Mouse (Mus musculus) intestine, embryonic 14.5 days (tissue): ENCODE measurements around the gene Srgap3. TPM values are rescaled to one million over a fixed set of nuclear protein-coding genes. Genes with fewer than 3 reads are reported as not detected.

Experiments
- ATAC-seq: fragments of 200-750 bp; cut with Nextera tagmentation; replicated peaks from 2 replicates; pipeline ENCODE4 v1.8.0; 2017; ENCODE audit warnings: low read depth, moderate number of reproducible peaks, moderate TSS enrichment, moderate library complexity; ENCODE audit not compliant: low FRiP score, low TSS enrichment
- DNase-seq: peaks from one replicate; pipeline ENCODE4 v3.0.0-alpha.2; 2018; ENCODE audit warnings: low spot score
- H3K27ac ChIP-seq: fragments of 300-500 bp; sonication (generic); 2 replicates; pipeline ENCODE4 v1.5.1; 2014; ENCODE audit warnings: low read depth, mild to moderate bottlenecking, control low read depth
- H3K27me3 ChIP-seq: fragments of 300-500 bp; sonication (generic); replicated peaks from 2 replicates; pipeline ENCODE4 v1.6.1; 2014; ENCODE audit warnings: low read length, control low read depth; ENCODE audit not compliant: control insufficient read depth, insufficient read depth
- H3K36me3 ChIP-seq: fragments of 300-500 bp; sonication (generic); 2 replicates; pipeline ENCODE4 v1.6.1; 2014; ENCODE audit warnings: low read length, control low read depth; ENCODE audit not compliant: control insufficient read depth, insufficient read depth
- H3K4me1 ChIP-seq: fragments of 300-500 bp; sonication (generic); replicated peaks from 2 replicates; pipeline ENCODE4 v1.6.1; 2014; ENCODE audit warnings: low read length, control low read depth, mixed read lengths; ENCODE audit not compliant: control insufficient read depth, insufficient read depth
- H3K4me2 ChIP-seq: fragments of 300-500 bp; sonication (generic); 2 replicates; pipeline ENCODE4 v1.6.1; 2014; ENCODE audit warnings: low read length
- H3K4me3 ChIP-seq: fragments of 300-500 bp; sonication (generic); 2 replicates; pipeline ENCODE4 v1.5.1; 2014; ENCODE audit warnings: low read depth, low read length, control low read depth, mixed read lengths
- H3K9ac ChIP-seq: fragments of 300-500 bp; sonication (generic); 2 replicates; pipeline ENCODE4 v1.6.1; 2014; ENCODE audit warnings: mild to moderate bottlenecking, low read length
- H3K9me3 ChIP-seq: fragments of 300-500 bp; sonication (generic); 2 replicates; pipeline ENCODE4 v1.6.1; 2016; ENCODE audit warnings: low read length, control low read depth; ENCODE audit not compliant: control insufficient read depth
- WGBS: fragments of 180-500 bp; shearing (Covaris S2); extraction: QIAGEN DNeasy Blood & Tissue Kit; methylation state at CpG from one replicate; pipeline ENCODE4 v1.1.7; 2014; 5-methylcytosine and 5-hydroxymethylcytosine counted together
- polyA plus RNA-seq: library from polyadenylated mRNA; unstranded; fragments of >200 nt; fragmentation: Nextera tagmentation; extraction: Ambion mirVana; gene quantifications from 2 replicates; pipeline ENCODE4 v1.2.1, GENCODE M21; 2014

The Srgap3 gene
- polyA plus RNA-seq, 1 experiment from 2014 or later = 6.8 TPM

- H3K36me3 ChIP-seq = no peaks in the 10 kb centered on the region
- peaks cover 3% of the 10 kb centered on the region; the same call in 1 of the 2 replicates for H3K4me1 ChIP-seq
- WGBS = 66% methylated on average over 5 of the region's 5 CpGs
- ATAC-seq (no peak), DNase-seq (no peak)
- no peaks in the 10 kb centered on the region for H3K9me3 ChIP-seq
- H3K27me3 ChIP-seq = no peaks in the 10 kb centered on the region
- H3K4me2 ChIP-seq = no peak overlapping the region
- H3K4me3 ChIP-seq = no peak overlapping the region
- no peak overlapping the region for H3K27ac ChIP-seq
- no peak overlapping the region for H3K9ac ChIP-seq
These were observed 213.1 kb downstream of the Srgap3 start for GRCm38 (mm10) chr6:112733942-112734341.

- H3K9me3 ChIP-seq = no peaks in the 10 kb centered on the region
- WGBS = 92% methylated on average over 3 of the region's 3 CpGs
- H3K27ac ChIP-seq = no peak overlapping the region
- H3K27me3 ChIP-seq = no peaks in the 10 kb centered on the region
- H3K9ac ChIP-seq = no peak overlapping the region
- H3K4me1 ChIP-seq = peaks cover 8% of the 10 kb centered on the region; the same call in 1 of the 2 replicates
- DNase-seq = no peak
- ATAC-seq = no peak
- no peak overlapping the region for H3K4me3 ChIP-seq
- no peaks in the 10 kb centered on the region for H3K36me3 ChIP-seq
- H3K4me2 ChIP-seq = no peak overlapping the region
These were observed 214.6 kb downstream of the Srgap3 start for GRCm38 (mm10) chr6:112732434-112732833.

GRCm38 (mm10) chr6:112731386-112731785 is 215.7 kb downstream of the Srgap3 start:
- Histone ChIP-seq H3K9me3 (no peaks in the 10 kb centered on the region), H3K4me2 (no peak overlapping the region), H3K4me1 (peaks cover 8% of the 10 kb centered on the region; the same call in 1 of the 2 replicates), H3K9ac (no peak overlapping the region), H3K36me3 (no peaks in the 10 kb centered on the region), H3K27me3 (no peaks in the 10 kb centered on the region), H3K4me3 (no peak overlapping the region), H3K27ac (no peak overlapping the region)
- no peak for ATAC-seq
- DNase-seq = no peak
- WGBS = 90% methylated on average over 10 of the region's 10 CpGs

- peak; percentile 80 for DNase-seq
- H3K27me3 ChIP-seq = no peaks in the 10 kb centered on the region
- H3K36me3 ChIP-seq = no peaks in the 10 kb centered on the region
- H3K4me3 ChIP-seq = peak overlapping the region; percentile 21
- H3K9ac ChIP-seq = no peak overlapping the region
- under 1% methylated on average over 17 of the region's 17 CpGs for WGBS
- H3K4me2 ChIP-seq = peak overlapping the region; percentile 44
- H3K27ac ChIP-seq = no peak overlapping the region; the same call in 1 of the 2 replicates
- peaks cover 8% of the 10 kb centered on the region; the same call in 1 of the 2 replicates for H3K4me1 ChIP-seq
- peak; percentile 93 for ATAC-seq
- no peaks in the 10 kb centered on the region for H3K9me3 ChIP-seq
These were observed 218.2 kb downstream of the Srgap3 start for GRCm38 (mm10) chr6:112728760-112729422.

GRCm38 (mm10) chr6:112725468-112725867 is 221.6 kb downstream of the Srgap3 start:
- ATAC-seq = no peak
- Histone ChIP-seq H3K9ac (no peak overlapping the region), H3K27ac (no peak overlapping the region), H3K9me3 (no peaks in the 10 kb centered on the region), H3K4me1 (peaks cover 8% of the 10 kb centered on the region; the same call in 1 of the 2 replicates), H3K4me2 (no peak overlapping the region), H3K27me3 (no peaks in the 10 kb centered on the region), H3K4me3 (no peak overlapping the region), H3K36me3 (no peaks in the 10 kb centered on the region)
- no peak for DNase-seq
- WGBS = 85% methylated on average over 4 of the region's 4 CpGs

GRCm38 (mm10) chr6:112720409-112721080 is 226.5 kb downstream of the Srgap3 start:
- Histone ChIP-seq H3K4me1 (no peaks in the 10 kb centered on the region), H3K27me3 (no peaks in the 10 kb centered on the region), H3K9me3 (no peaks in the 10 kb centered on the region), H3K27ac (no peak overlapping the region), H3K9ac (no peak overlapping the region), H3K4me2 (no peak overlapping the region), H3K36me3 (no peaks in the 10 kb centered on the region), H3K4me3 (no peak overlapping the region)
- WGBS = 81% methylated on average over 5 of the region's 5 CpGs
- ATAC-seq (no peak), DNase-seq (no peak)

- no peak overlapping the region for H3K4me3 ChIP-seq
- no peaks in the 10 kb centered on the region for H3K9me3 ChIP-seq
- no peaks in the 10 kb centered on the region for H3K36me3 ChIP-seq
- H3K4me2 ChIP-seq = no peak overlapping the region
- H3K9ac ChIP-seq = no peak overlapping the region
- H3K27ac ChIP-seq = no peak overlapping the region
- no peak for ATAC-seq
- 100% methylated on average over 1 of the region's 1 CpGs for WGBS
- H3K4me1 ChIP-seq = no peaks in the 10 kb centered on the region
- DNase-seq = no peak
- no peaks in the 10 kb centered on the region for H3K27me3 ChIP-seq
These were observed 227.1 kb downstream of the Srgap3 start for GRCm38 (mm10) chr6:112719983-112720382.

- H3K4me3 ChIP-seq = no peak overlapping the region
- WGBS = 50% methylated on average over 5 of the region's 5 CpGs
- ATAC-seq = no peak; the same call in 1 of the 2 replicates
- H3K4me2 ChIP-seq = no peak overlapping the region
- no peaks in the 10 kb centered on the region for H3K36me3 ChIP-seq
- H3K9ac ChIP-seq = no peak overlapping the region
- H3K27me3 ChIP-seq = no peaks in the 10 kb centered on the region
- no peak overlapping the region for H3K27ac ChIP-seq
- DNase-seq = no peak
- H3K9me3 ChIP-seq = no peaks in the 10 kb centered on the region
- no peaks in the 10 kb centered on the region for H3K4me1 ChIP-seq
These were observed 229.9 kb downstream of the Srgap3 start for GRCm38 (mm10) chr6:112717168-112717567.
